Mouse (Mus musculus) myocyte (in vitro differentiated cells): ENCODE measurements around the gene Cd163l1. TPM values are rescaled to one million over a fixed set of nuclear protein-coding genes. Genes with fewer than 3 reads are reported as not detected.

Experiments used
- H3K27me3 ChIP-seq: one replicate; pipeline ENCODE4 v1.6.1; 2011; ENCODE audit not compliant: control insufficient read depth, insufficient read depth, insufficient read length
- H3K36me3 ChIP-seq: one replicate; pipeline ENCODE4 v1.6.1; 2011; ENCODE audit not compliant: control insufficient read depth, insufficient read depth
- H3K4me2 ChIP-seq: one replicate; pipeline ENCODE4 v1.6.1; 2011; ENCODE audit warnings: low read depth, control low read depth
- H3K4me3 ChIP-seq: one replicate; pipeline ENCODE4 v1.5.1; 2011; ENCODE audit warnings: mild to moderate bottlenecking, control low read depth, moderate library complexity
- H3K79me2 ChIP-seq: one replicate; pipeline ENCODE4 v1.6.1; 2011; ENCODE audit not compliant: control insufficient read depth, insufficient read depth
- H3ac ChIP-seq: one replicate; pipeline ENCODE4 v1.6.1; 2011; ENCODE audit not compliant: control insufficient read depth, insufficient read length
- CEBPB ChIP-seq: IDR thresholded peaks from 2 replicates; pipeline ENCODE4 v1.6.1; 2011; ENCODE audit warnings: mild to moderate bottlenecking, moderate library complexity; ENCODE audit not compliant: poor library complexity, insufficient read depth, severe bottlenecking
- E2F4 ChIP-seq: IDR thresholded peaks from one replicate; pipeline ENCODE4 v1.6.1; 2011; ENCODE audit warnings: mild to moderate bottlenecking, control low read depth, moderate library complexity; ENCODE audit not compliant: insufficient read depth
- MAX ChIP-seq: IDR thresholded peaks from one replicate; pipeline ENCODE4 v1.6.1; 2011; ENCODE audit warnings: low read depth, mild to moderate bottlenecking, control low read depth
- MYOD1 ChIP-seq, 3 experiments: IDR thresholded peaks; one replicate each; pipeline ENCODE4 v1.6.1; 2011; ENCODE audit warnings: control low read depth in 2 of 3, low read depth in 2 of 3, mild to moderate bottlenecking in 2 of 3, moderate library complexity in 1 of 3; ENCODE audit not compliant: insufficient read length in 2 of 3, control insufficient read depth in 1 of 3
- MYOG ChIP-seq, 3 experiments: IDR thresholded peaks; one replicate each; pipeline ENCODE4 v1.6.1; 2011; ENCODE audit warnings: control low read depth in 2 of 3, low read depth in 2 of 3, mild to moderate bottlenecking in 2 of 3; ENCODE audit not compliant: insufficient read length in 2 of 3, control insufficient read depth in 1 of 3, insufficient read depth in 1 of 3
- POLR2A ChIP-seq: IDR thresholded peaks from one replicate; pipeline ENCODE4 v1.6.1; 2011; ENCODE audit warnings: low read depth, mild to moderate bottlenecking, control low read depth, moderate library complexity; ENCODE audit not compliant: insufficient read length
- POLR2AphosphoS2 ChIP-seq: IDR thresholded peaks from one replicate; pipeline ENCODE4 v1.6.1; 2011; ENCODE audit warnings: low read depth, control low read depth; ENCODE audit not compliant: insufficient read length
- REST ChIP-seq: IDR thresholded peaks from one replicate; pipeline ENCODE4 v1.6.1; 2011; ENCODE audit warnings: mild to moderate bottlenecking, control low read depth, moderate library complexity; ENCODE audit not compliant: insufficient read depth, insufficient read length
- SRF ChIP-seq: IDR thresholded peaks from one replicate; pipeline ENCODE4 v1.6.1; 2011; ENCODE audit warnings: low read depth; ENCODE audit not compliant: control insufficient read depth, insufficient read length
- TCF12 ChIP-seq: IDR thresholded peaks from one replicate; pipeline ENCODE4 v1.6.1; 2011; ENCODE audit warnings: mild to moderate bottlenecking, control low read depth; ENCODE audit not compliant: poor library complexity, insufficient read depth, severe bottlenecking
- TCF3 ChIP-seq: IDR thresholded peaks from one replicate; pipeline ENCODE4 v1.6.1; 2011; ENCODE audit warnings: low read depth, control low read depth; ENCODE audit not compliant: insufficient read length
- USF1 ChIP-seq: IDR thresholded peaks from one replicate; pipeline ENCODE4 v1.6.1; 2011; ENCODE audit warnings: low read depth, mild to moderate bottlenecking, control low read depth, moderate library complexity
- polyA plus RNA-seq: library from polyadenylated mRNA; unstranded; fragments of >200 nt; fragmentation: generic; extraction: Trizol; gene quantifications from one replicate; pipeline ENCODE4 v1.2.1, GENCODE M21; 2012; ENCODE audit warnings: missing spikeins

Cd163l1 gene
- not detected for polyA plus RNA-seq

- Histone ChIP-seq H3K4me3 (no peak within 1 kb of the TSS), H3K36me3 (no peaks in the 10 kb centered on the region), H3K4me2 (no peak within 1 kb of the TSS), H3K79me2 (no peaks in the 10 kb centered on the region), H3K27me3 (no peaks in the 10 kb centered on the region), H3ac (no peak within 1 kb of the TSS)
- no peak for TF ChIP-seq USF1
- TF ChIP-seq POLR2AphosphoS2 = no peak
- TF ChIP-seq SRF = no peak
- TF ChIP-seq POLR2A = no peak
- no peak for TF ChIP-seq MYOD1 (IDR thresholded peaks at IDR 0.05; ENCODE audit: control insufficient read depth in 1 of 3, insufficient read length in 2 of 3, low read depth in 2 of 3)
- no peak for TF ChIP-seq REST
- TF ChIP-seq MAX = no peak
- TF ChIP-seq TCF12 = no peak
- no peak for TF ChIP-seq MYOG (IDR thresholded peaks at IDR 0.05; ENCODE audit: control insufficient read depth in 1 of 3, insufficient read depth in 1 of 3, insufficient read length in 2 of 3, low read depth in 2 of 3)
- no peak for TF ChIP-seq TCF3
- no peak for TF ChIP-seq CEBPB
- TF ChIP-seq E2F4 = no peak
These were observed at the start of gene Cd163l1 for GRCm38 (mm10) chr7:140217967-140218366. Gene Cd163l1, plus strand, starts transcription at chr7:140218267.

- no peak for TF ChIP-seq CEBPB
- TF ChIP-seq POLR2A = no peak
- no peak for TF ChIP-seq MYOG (IDR thresholded peaks at IDR 0.05; ENCODE audit: control insufficient read depth in 1 of 3, insufficient read depth in 1 of 3, insufficient read length in 2 of 3, low read depth in 2 of 3)
- no peak for TF ChIP-seq E2F4
- TF ChIP-seq SRF = no peak
- TF ChIP-seq TCF3 = no peak
- Histone ChIP-seq H3K79me2 (no peaks in the 10 kb centered on the region), H3K4me2 (no peak overlapping the region), H3K27me3 (no peaks in the 10 kb centered on the region), H3K4me3 (no peak overlapping the region), H3ac (no peak overlapping the region), H3K36me3 (no peaks in the 10 kb centered on the region)
These were observed 48.7 kb upstream of the Cd163l1 start for GRCm38 (mm10) chr7:140169386-140169785.

GRCm38 (mm10) chr7:140170863-140171262 lies 47.2 kb upstream of the Cd163l1 start:
- H3K4me3 ChIP-seq = no peak overlapping the region
- H3K27me3 ChIP-seq = no peaks in the 10 kb centered on the region
- H3K79me2 ChIP-seq = no peaks in the 10 kb centered on the region
- TF ChIP-seq POLR2A (no peak), REST (no peak), SRF (no peak), TCF3 (no peak), CEBPB (no peak), MYOG (IDR thresholded peaks at IDR 0.05; ENCODE audit: control insufficient read depth in 1 of 3, insufficient read depth in 1 of 3, insufficient read length in 2 of 3, low read depth in 2 of 3) (no peak), TCF12 (no peak)
- no peak overlapping the region for H3K4me2 ChIP-seq
- no peak overlapping the region for H3ac ChIP-seq
- no peaks in the 10 kb centered on the region for H3K36me3 ChIP-seq

GRCm38 (mm10) chr7:140172936-140173335 lies 45.1 kb upstream of the Cd163l1 start, which contains the start of gene Olfr523:
Gene Olfr523, plus strand, starts transcription at chr7:140173217.
- no peak within 1 kb of the TSS for H3K4me3 ChIP-seq
- no peaks in the 10 kb centered on the region for H3K79me2 ChIP-seq
- no peaks in the 10 kb centered on the region for H3K36me3 ChIP-seq
- H3ac ChIP-seq = no peak within 1 kb of the TSS
- H3K27me3 ChIP-seq = peaks cover 7% of the 10 kb centered on the region
- TF ChIP-seq USF1 (no peak), SRF (no peak), TCF12 (no peak)
- H3K4me2 ChIP-seq = no peak within 1 kb of the TSS

GRCm38 (mm10) chr7:140179176-140179575 lies 38.9 kb upstream of the Cd163l1 start:
- no peak for TF ChIP-seq POLR2A
- no peak for TF ChIP-seq MYOD1 (IDR thresholded peaks at IDR 0.05; ENCODE audit: control insufficient read depth in 1 of 3, insufficient read length in 2 of 3, low read depth in 2 of 3)
- TF ChIP-seq MYOG (IDR thresholded peaks at IDR 0.05; ENCODE audit: control insufficient read depth in 1 of 3, insufficient read depth in 1 of 3, insufficient read length in 2 of 3, low read depth in 2 of 3) = no peak
- TF ChIP-seq TCF12 = no peak
- Histone ChIP-seq H3K4me2 (no peak overlapping the region), H3K36me3 (no peaks in the 10 kb centered on the region), H3K79me2 (no peaks in the 10 kb centered on the region), H3K27me3 (peaks cover 7% of the 10 kb centered on the region), H3K4me3 (no peak overlapping the region), H3ac (no peak overlapping the region)
